Mouse (Mus musculus): ENCODE results near the gene Wdr70. TPM values are rescaled to one million over a fixed set of nuclear protein-coding genes. Genes with fewer than 3 reads are reported as not detected.

Wdr70 gene
- total RNA-seq, 1 experiment from 2014 or later = 30.0 TPM

Other genes starting within 250 kb of the Wdr70 start
- gene Nup155, start 10.1 kb upstream of the Wdr70 start, total RNA-seq (2017) = 30.0 and 31.8 TPM in 2 replicates
- gene Cplane1, start 69.9 kb upstream of the Wdr70 start, total RNA-seq (2017) = 12.0 and 13.5 TPM in 2 replicates